Mouse (Mus musculus) 416B (cell line): ENCODE measurements around the gene Reep3.

Experiments
- DNase-seq: peaks from one replicate; pipeline ENCODE4 v3.0.0; 2011; ENCODE audit warnings: low read depth

Gene Reep3

GRCm38 (mm10) chr10:67109635-67110034 lies 12.9 kb upstream of the Reep3 start:
- no peak for DNase-seq

- DNase-seq: no peak
These were observed 11.4 kb upstream of the Reep3 start for GRCm38 (mm10) chr10:67108096-67108495.

- DNase-seq: no peak
These were observed 10.4 kb upstream of the Reep3 start for GRCm38 (mm10) chr10:67107017-67107761.

- no peak for DNase-seq
These were observed 9.7 kb upstream of the Reep3 start for GRCm38 (mm10) chr10:67106400-67106799.

GRCm38 (mm10) chr10:67105331-67106217 lies 8.8 kb upstream of the Reep3 start:
- DNase-seq: no peak

- no peak for DNase-seq
These were observed 7.8 kb upstream of the Reep3 start for GRCm38 (mm10) chr10:67104543-67104942.

GRCm38 (mm10) chr10:67100831-67101251 lies 4.1 kb upstream of the Reep3 start:
- DNase-seq: no peak

- no peak for DNase-seq
These were observed 3.4 kb upstream of the Reep3 start for GRCm38 (mm10) chr10:67100011-67100661.

GRCm38 (mm10) chr10:67099183-67099929 lies 2.6 kb upstream of the Reep3 start:
- DNase-seq: no peak

- DNase-seq: peak; percentile 85
These were observed 1.8 kb upstream of the Reep3 start for GRCm38 (mm10) chr10:67098408-67099050.

GRCm38 (mm10) chr10:67097437-67098150 lies 849 bp upstream of the Reep3 start:
- peak; percentile 56 for DNase-seq

- DNase-seq: peak; percentile 67
These were observed 736 bp downstream of the Reep3 start, which contains the start of gene Jmjd1c for GRCm38 (mm10) chr10:67095798-67096620. Jmjd1c (plus strand) TSS chr10:67096125.

GRCm38 (mm10) chr10:67094922-67095321 lies 1.8 kb downstream of the Reep3 start:
- DNase-seq: no peak

GRCm38 (mm10) chr10:67090611-67091010 lies 6.1 kb downstream of the Reep3 start:
- DNase-seq: no peak

GRCm38 (mm10) chr10:67087447-67088226 lies 9.1 kb downstream of the Reep3 start:
- DNase-seq: no peak

- no peak for DNase-seq
These were observed 10.8 kb downstream of the Reep3 start for GRCm38 (mm10) chr10:67085916-67086315.

GRCm38 (mm10) chr10:67085124-67085523 lies 11.6 kb downstream of the Reep3 start:
- DNase-seq: no peak

GRCm38 (mm10) chr10:67083446-67084166 lies 13.1 kb downstream of the Reep3 start:
- no peak for DNase-seq
